Mouse (Mus musculus): ENCODE measurements around the gene Epm2aip1. TPM values are rescaled to one million over a fixed set of nuclear protein-coding genes. Genes with fewer than 3 reads are reported as not detected.

The Epm2aip1 gene
- polyA plus RNA-seq (2014; fragmentation: Illumina TruSeq; extraction: RNeasy Lipid Tissue Mini Kit (QIAGEN cat#74804); ENCODE audit: low read depth, low replicate concordance) = 154 TPM

GRCm38 (mm10) chr9:111271434-111272160 is at the start of gene Epm2aip1, which contains the start of gene Mlh1:
Epm2aip1 (plus strand) TSS chr9:111271929.
Mlh1 (minus strand) TSS chr9:111271791.

GRCm38 (mm10) chr9:111311031-111311842 is 39.5 kb downstream of the Epm2aip1 start, which contains the start of gene Trank1:
Trank1 (plus strand) TSS chr9:111311739.

Other genes starting within 250 kb of the Epm2aip1 start
- 3.4 TPM for gene Ccrl2, start 214.4 kb upstream of the Epm2aip1 start, polyA plus RNA-seq (2014; fragmentation: Illumina TruSeq; extraction: RNeasy Lipid Tissue Mini Kit (QIAGEN cat#74804); ENCODE audit: low read depth, low replicate concordance)
- 66.7 TPM for gene Lrrfip2, start 154.3 kb upstream of the Epm2aip1 start, polyA plus RNA-seq (2014; fragmentation: Illumina TruSeq; extraction: RNeasy Lipid Tissue Mini Kit (QIAGEN cat#74804); ENCODE audit: low read depth, low replicate concordance)
- 28.1 TPM for gene Mlh1, start 138 bp upstream of the Epm2aip1 start, polyA plus RNA-seq (2014; fragmentation: Illumina TruSeq; extraction: RNeasy Lipid Tissue Mini Kit (QIAGEN cat#74804); ENCODE audit: low read depth, low replicate concordance)
- 26.7 TPM for gene Trank1, start 39.8 kb downstream of the Epm2aip1 start, polyA plus RNA-seq (2014; fragmentation: Illumina TruSeq; extraction: RNeasy Lipid Tissue Mini Kit (QIAGEN cat#74804); ENCODE audit: low read depth, low replicate concordance)
- gene Dclk3, start 167.2 kb downstream of the Epm2aip1 start, polyA plus RNA-seq (2014; fragmentation: Illumina TruSeq; extraction: RNeasy Lipid Tissue Mini Kit (QIAGEN cat#74804); ENCODE audit: low read depth, low replicate concordance) = 0.29 TPM

Data from adrenal gland, adult 10 weeks (tissue).